Mouse (Mus musculus): ENCODE measurements around the gene St3gal2.
"Not testable (repeated sequence)": the region's sequence is repeated elsewhere in the genome, so short reads cannot be mapped to it uniquely, and the experiment has no call there.

St3gal2 gene

GRCm38 (mm10) chr8:110911576-110912570, 7.8 kb upstream of the St3gal2 start:
- in situ Hi-C loops (cut with MboI, MseI) = loop anchor here in 1 of 2 experiments (25.0 kb wide), 1 partner anchor 700 kb away; the partner anchor contains the start of gene Cmtr2

- in situ Hi-C loops (cut with MboI, MseI) = loop anchor here in 1 of 2 experiments (25.0 kb wide), 1 partner anchor 705 kb away; the partner anchor contains the start of gene Cmtr2
Measured at GRCm38 (mm10) chr8:110917415-110917814, 2.3 kb upstream of the St3gal2 start.

- in situ Hi-C loops (cut with MboI, MseI) = loop anchor here in 1 of 2 experiments (25.0 kb wide), 1 partner anchor 706 kb away; the partner anchor contains the start of gene Cmtr2
Measured at GRCm38 (mm10) chr8:110918027-110918426, 1.7 kb upstream of the St3gal2 start.

GRCm38 (mm10) chr8:110918460-110918859, 1.3 kb upstream of the St3gal2 start:
- in situ Hi-C loops (cut with MboI, MseI) = loop anchor here in 1 of 2 experiments (25.0 kb wide), 1 partner anchor 706 kb away; the partner anchor contains the start of gene Cmtr2

- in situ Hi-C loops (cut with MboI, MseI) = loop anchor here (5.0 to 25.0 kb wide), 2 partner anchors 37 to 708 kb away; partner anchors contain the start of gene Cmtr2 (in 1 of the 2)
Measured at GRCm38 (mm10) chr8:110920032-110920772, 480 bp downstream of the St3gal2 start.

- in situ Hi-C loops (cut with MboI, MseI) = loop anchor here (5.0 to 25.0 kb wide), 2 partner anchors 36 to 709 kb away; partner anchors contain the start of gene Cmtr2 (in 1 of the 2)
Measured at GRCm38 (mm10) chr8:110920773-110921277, 1.1 kb downstream of the St3gal2 start.

- in situ Hi-C loops (cut with MboI, MseI) = loop anchor here (5.0 to 25.0 kb wide), 2 partner anchors 36 to 709 kb away; partner anchors contain the start of gene Cmtr2 (in 1 of the 2)
Measured at GRCm38 (mm10) chr8:110921492-110922230, 1.9 kb downstream of the St3gal2 start.

GRCm38 (mm10) chr8:110925691-110926140, 6.0 kb downstream of the St3gal2 start:
- in situ Hi-C loops (cut with MboI, MseI) = no loop called here

GRCm38 (mm10) chr8:110926690-110927089, 7.0 kb downstream of the St3gal2 start:
- in situ Hi-C loops (cut with MboI, MseI) = no loop called here

- in situ Hi-C loops (cut with MboI, MseI) = no loop called here
Measured at GRCm38 (mm10) chr8:110928435-110928834, 8.7 kb downstream of the St3gal2 start.

- in situ Hi-C loops (cut with MboI, MseI) = no loop called here
Measured at GRCm38 (mm10) chr8:110929066-110929465, 9.3 kb downstream of the St3gal2 start.

- in situ Hi-C loops (cut with MboI, MseI) = not testable (repeated sequence)
Measured at GRCm38 (mm10) chr8:110929672-110930071, 9.9 kb downstream of the St3gal2 start.

- in situ Hi-C loops (cut with MboI, MseI) = no loop called here
Measured at GRCm38 (mm10) chr8:110931176-110931939, 11.6 kb downstream of the St3gal2 start.

GRCm38 (mm10) chr8:110932444-110932843, 12.7 kb downstream of the St3gal2 start:
- in situ Hi-C loops (cut with MboI, MseI) = no loop called here

GRCm38 (mm10) chr8:110933272-110933671, 13.6 kb downstream of the St3gal2 start:
- in situ Hi-C loops (cut with MboI, MseI) = no loop called here

- in situ Hi-C loops (cut with MboI, MseI) = no loop called here
Measured at GRCm38 (mm10) chr8:110936217-110936616, 16.5 kb downstream of the St3gal2 start.

- in situ Hi-C loops (cut with MboI, MseI) = no loop called here
Measured at GRCm38 (mm10) chr8:110938882-110939589, 19.3 kb downstream of the St3gal2 start.

- in situ Hi-C loops (cut with MboI, MseI) = loop anchor here in 1 of 2 experiments (10.0 kb wide), 1 partner anchor 904 kb away; no protein-coding TSS in a partner anchor
Measured at GRCm38 (mm10) chr8:110940682-110941452, 21.1 kb downstream of the St3gal2 start.

Measured in T-helper 17 cell (primary cell).